Mouse (Mus musculus): ENCODE measurements around the gene Tmem86a. TPM values are rescaled to one million over a fixed set of nuclear protein-coding genes. Genes with fewer than 3 reads are reported as not detected.

The Tmem86a gene
- polyA plus RNA-seq, 1 experiment = 42.8 TPM

DNA sequence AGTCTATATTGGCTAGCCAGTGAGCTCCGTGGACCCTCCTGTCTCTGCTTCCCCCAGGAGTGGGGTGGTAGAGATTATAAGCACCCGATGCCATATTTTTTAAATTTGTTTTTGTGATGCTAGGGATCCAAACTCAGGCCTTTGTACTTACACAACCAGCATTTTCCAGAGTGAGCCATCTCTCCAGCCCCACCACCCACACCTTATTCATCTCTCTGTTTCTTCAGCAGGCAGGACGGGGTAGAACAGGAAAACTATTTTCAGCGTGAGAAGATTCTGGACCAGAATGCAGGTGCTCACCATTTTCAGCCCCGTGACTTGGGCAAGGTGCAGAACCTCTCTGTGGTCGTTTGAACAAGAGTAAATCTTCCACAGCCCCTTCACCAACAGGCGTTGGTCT is 48.9 kb downstream of the Tmem86a start:
- TF ChIP-seq CTCF (IDR thresholded peaks at IDR 0.05; ENCODE audit: control insufficient read depth, insufficient read depth, insufficient replicate concordance, low read depth, low read length) (no peak), POLR2A (IDR thresholded peaks at IDR 0.05; ENCODE audit: control insufficient read depth, low read depth, low read length) (no peak)

DNA sequence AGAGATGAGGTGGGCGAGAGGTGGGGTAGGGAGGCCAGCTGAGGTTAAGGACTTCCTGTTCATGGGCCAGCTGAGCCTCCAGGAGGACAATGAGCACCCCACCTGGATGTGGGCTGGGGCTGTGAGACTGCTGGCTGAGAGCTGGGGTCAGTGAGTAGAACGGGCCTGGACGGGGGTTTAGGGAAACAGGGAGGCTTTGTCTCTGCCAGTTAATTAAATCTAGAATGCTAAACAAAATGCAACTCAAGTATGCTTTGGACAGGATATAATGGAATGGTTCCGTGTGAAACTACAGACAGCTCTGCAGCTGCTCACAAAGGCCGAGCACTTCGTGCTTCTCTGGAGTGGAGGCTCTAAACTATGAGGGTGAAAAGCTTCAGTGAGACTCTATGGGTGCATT is 50.2 kb downstream of the Tmem86a start:
- TF ChIP-seq CTCF (IDR thresholded peaks at IDR 0.05; ENCODE audit: control insufficient read depth, insufficient read depth, insufficient replicate concordance, low read depth, low read length) (no peak), POLR2A (IDR thresholded peaks at IDR 0.05; ENCODE audit: control insufficient read depth, low read depth, low read length) (no peak)

More for the DNA sequence above, 48.9 kb downstream of the Tmem86a start:
- Histone ChIP-seq H3K27me3 (ENCODE audit: control insufficient read depth, insufficient read depth, low read length) (no peaks in the 10 kb centered on the region), H3K27ac (ENCODE audit: control insufficient read depth, insufficient read depth, low read depth, low read length) (no peak overlapping the region), H3K36me3 (ENCODE audit: control insufficient read depth, insufficient read depth, low read length) (no peaks in the 10 kb centered on the region), H3K4me3 (ENCODE audit: control insufficient read depth, low read depth, low read length) (no peak overlapping the region), H3K4me1 (ENCODE audit: control insufficient read depth, insufficient read depth, low read length) (no peaks in the 10 kb centered on the region)

DNA sequence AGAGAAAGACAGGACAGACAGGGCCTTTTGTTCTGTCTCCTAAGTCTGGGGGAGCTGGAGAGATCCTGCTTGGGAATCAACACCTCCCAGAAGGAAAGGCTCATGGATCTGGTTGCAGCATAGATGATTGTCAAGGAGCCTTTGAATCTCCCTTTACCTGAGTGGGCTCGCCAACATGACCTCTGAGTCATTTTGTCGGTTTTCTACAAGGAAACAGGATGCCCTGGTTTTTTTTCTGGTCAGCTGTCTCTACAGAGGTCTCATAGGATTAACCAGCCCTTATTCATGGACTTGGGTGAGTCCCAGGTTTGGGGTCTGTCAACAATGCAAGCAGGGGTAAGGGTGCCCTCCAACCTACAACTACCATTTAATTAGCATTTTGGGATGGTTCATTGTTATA is 52.6 kb downstream of the Tmem86a start:
- H3K4me1 ChIP-seq (ENCODE audit: control insufficient read depth, insufficient read depth, low read length) = no peaks in the 10 kb centered on the region
- H3K36me3 ChIP-seq (ENCODE audit: control insufficient read depth, insufficient read depth, low read length) = no peaks in the 10 kb centered on the region
- H3K4me3 ChIP-seq (ENCODE audit: control insufficient read depth, low read depth, low read length) = no peak overlapping the region
- H3K27me3 ChIP-seq (ENCODE audit: control insufficient read depth, insufficient read depth, low read length) = no peaks in the 10 kb centered on the region
- TF ChIP-seq POLR2A (IDR thresholded peaks at IDR 0.05; ENCODE audit: control insufficient read depth, low read depth, low read length) (no peak), CTCF (IDR thresholded peaks at IDR 0.05; ENCODE audit: control insufficient read depth, insufficient read depth, insufficient replicate concordance, low read depth, low read length) (no peak)
- H3K27ac ChIP-seq (ENCODE audit: control insufficient read depth, insufficient read depth, low read depth, low read length) = no peak overlapping the region

More for the DNA sequence above, 50.2 kb downstream of the Tmem86a start:
- H3K27me3 ChIP-seq (ENCODE audit: control insufficient read depth, insufficient read depth, low read length) = no peaks in the 10 kb centered on the region
- H3K4me3 ChIP-seq (ENCODE audit: control insufficient read depth, low read depth, low read length) = no peak overlapping the region
- H3K27ac ChIP-seq (ENCODE audit: control insufficient read depth, insufficient read depth, low read depth, low read length) = no peak overlapping the region
- H3K36me3 ChIP-seq (ENCODE audit: control insufficient read depth, insufficient read depth, low read length) = no peaks in the 10 kb centered on the region
- no peaks in the 10 kb centered on the region for H3K4me1 ChIP-seq (ENCODE audit: control insufficient read depth, insufficient read depth, low read length)

DNA sequence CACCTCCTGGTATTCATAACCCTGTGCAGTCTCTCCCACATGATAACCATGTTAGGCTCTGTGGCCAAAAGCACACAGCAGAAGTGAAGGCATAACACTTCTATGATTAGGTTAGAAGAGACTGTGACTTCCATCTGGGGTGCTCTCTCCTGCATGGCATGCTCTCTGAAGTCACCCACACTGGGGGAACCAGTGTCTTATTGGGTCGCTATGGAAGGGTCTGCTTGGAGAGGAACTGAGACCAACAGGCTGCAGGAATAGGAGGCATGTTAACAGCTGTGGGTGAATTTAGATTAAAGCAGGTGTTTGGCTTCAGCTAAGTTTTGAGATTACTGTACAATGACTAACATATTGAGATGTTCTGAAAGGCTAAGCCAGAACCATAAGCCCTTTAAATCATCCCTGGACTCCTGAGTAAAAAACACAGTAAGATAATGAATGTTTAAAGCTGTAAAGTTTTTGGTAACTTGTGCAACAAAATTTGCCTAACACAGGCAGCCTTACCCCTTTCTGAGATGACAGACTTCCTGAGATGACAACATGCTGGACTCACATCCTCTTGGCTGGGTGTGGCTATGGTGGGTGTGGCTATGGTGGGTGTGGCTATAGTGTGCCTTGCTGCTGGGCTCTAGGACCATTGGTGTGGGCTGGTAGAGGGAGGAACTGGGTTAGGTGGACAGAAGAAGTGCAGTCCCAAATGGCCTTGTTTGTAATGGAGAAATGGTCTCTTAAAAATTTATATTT is 53.4 kb downstream of the Tmem86a start:
- H3K27me3 ChIP-seq (ENCODE audit: control insufficient read depth, insufficient read depth, low read length) = no peaks in the 10 kb centered on the region
- no peaks in the 10 kb centered on the region for H3K36me3 ChIP-seq (ENCODE audit: control insufficient read depth, insufficient read depth, low read length)
- H3K4me3 ChIP-seq (ENCODE audit: control insufficient read depth, low read depth, low read length) = no peak overlapping the region
- no peak for TF ChIP-seq CTCF (IDR thresholded peaks at IDR 0.05; ENCODE audit: control insufficient read depth, insufficient read depth, insufficient replicate concordance, low read depth, low read length)
- TF ChIP-seq POLR2A (IDR thresholded peaks at IDR 0.05; ENCODE audit: control insufficient read depth, low read depth, low read length) = no peak
- no peaks in the 10 kb centered on the region for H3K4me1 ChIP-seq (ENCODE audit: control insufficient read depth, insufficient read depth, low read length)
- no peak overlapping the region for H3K27ac ChIP-seq (ENCODE audit: control insufficient read depth, insufficient read depth, low read depth, low read length)

Other genes with a start within 250 kb of the Tmem86a start
- 979 and 1,018 TPM in 2 replicates for gene Ldha, start 209.1 kb upstream of the Tmem86a start, polyA plus RNA-seq (2012; rRNA removed)
- gene Ldhc, start 189.4 kb upstream of the Tmem86a start, polyA plus RNA-seq (2012; rRNA removed) = 2,921 and 3,733 TPM in 2 replicates
- gene Tsg101, start 130.6 kb upstream of the Tmem86a start, polyA plus RNA-seq (2012; rRNA removed) = 38.3 and 45.7 TPM in 2 replicates
- gene Uevld, start 92.1 kb upstream of the Tmem86a start, polyA plus RNA-seq (2012; rRNA removed) = 2.4 and 2.9 TPM in 2 replicates
- gene Gm9999, start 67.0 kb upstream of the Tmem86a start, polyA plus RNA-seq (2012; rRNA removed) = 1,349 and 1,518 TPM in 2 replicates
- 3.3 and 3.4 TPM in 2 replicates for gene Spty2d1, start 42.2 kb upstream of the Tmem86a start, polyA plus RNA-seq (2012; rRNA removed)
- 0.06 and 0.23 TPM in 2 replicates for gene Ptpn5, start 83.1 kb downstream of the Tmem86a start, polyA plus RNA-seq (2012; rRNA removed)
- gene Mrgpra6, start 154.3 kb downstream of the Tmem86a start, polyA plus RNA-seq (2012; rRNA removed) = not detected in 2 replicates
- not detected in 2 replicates for gene Mrgpra9, start 202.2 kb downstream of the Tmem86a start, polyA plus RNA-seq (2012; rRNA removed)